Mouse (Mus musculus) thymus, postnatal 36 days (tissue): ENCODE measurements around the gene Peli1.
A peak's percentile ranks its signal among the peaks of the same experiment; 100 is the strongest.
"Not testable (repeated sequence)": the region's sequence is repeated elsewhere in the genome, so short reads cannot be mapped to it uniquely, and the experiment has no call there.

Experiments
- DNase-seq, 2 experiments: peaks; one replicate each; pipeline ENCODE4 v3.0.0; 2022; ENCODE audit warnings: mixed read lengths in 2 of 2

The Peli1 gene

GRCm38 (mm10) chr11:21153111-21153510, 62.0 kb downstream of the Peli1 start:
- DNase-seq: no peak

GRCm38 (mm10) chr11:21157595-21157994, 66.5 kb downstream of the Peli1 start:
- DNase-seq: no peak

- no peak for DNase-seq
Observed at GRCm38 (mm10) chr11:21162093-21162492, 71.0 kb downstream of the Peli1 start.

DNA sequence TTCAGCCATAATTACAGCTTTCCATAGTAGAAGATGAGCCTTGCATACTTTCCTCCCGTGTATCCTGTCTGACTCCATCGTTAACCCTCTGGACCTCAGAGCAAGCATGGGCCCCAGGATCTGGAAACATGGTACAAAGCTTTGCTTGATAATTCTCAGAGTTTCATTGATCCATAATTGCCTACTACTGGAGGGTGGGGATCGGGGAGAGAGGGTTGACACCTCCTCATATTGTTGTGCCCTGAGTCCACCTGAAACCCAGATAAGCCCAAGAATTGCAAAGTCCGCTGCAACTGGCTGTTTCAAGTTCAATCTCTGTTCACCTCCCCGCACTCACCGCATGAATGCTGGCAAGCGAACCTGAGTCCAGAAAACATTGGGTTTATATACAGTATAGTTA, 72.1 kb downstream of the Peli1 start:
- no peak for DNase-seq

DNA sequence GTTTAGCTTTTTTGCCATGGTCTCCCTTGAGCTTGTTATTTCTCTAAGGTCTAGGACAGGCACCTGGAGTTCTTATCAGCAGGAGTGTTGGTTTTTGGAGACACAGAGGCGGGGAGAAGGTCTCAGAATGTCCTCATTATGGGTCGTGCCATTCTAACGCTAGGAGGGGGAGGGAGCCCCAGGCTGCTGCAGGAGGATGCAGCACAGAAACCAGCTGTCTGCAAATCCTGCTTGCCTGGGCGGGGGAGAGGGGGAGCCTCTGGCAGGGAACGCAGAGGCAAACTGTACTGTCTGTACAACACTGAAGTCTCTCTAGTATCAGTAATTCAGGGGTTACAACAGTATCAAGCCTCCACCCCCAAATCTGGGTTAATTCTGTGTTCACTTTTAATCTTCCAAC, 72.6 kb downstream of the Peli1 start:
- DNase-seq: peak; percentile 66 to 80

DNA sequence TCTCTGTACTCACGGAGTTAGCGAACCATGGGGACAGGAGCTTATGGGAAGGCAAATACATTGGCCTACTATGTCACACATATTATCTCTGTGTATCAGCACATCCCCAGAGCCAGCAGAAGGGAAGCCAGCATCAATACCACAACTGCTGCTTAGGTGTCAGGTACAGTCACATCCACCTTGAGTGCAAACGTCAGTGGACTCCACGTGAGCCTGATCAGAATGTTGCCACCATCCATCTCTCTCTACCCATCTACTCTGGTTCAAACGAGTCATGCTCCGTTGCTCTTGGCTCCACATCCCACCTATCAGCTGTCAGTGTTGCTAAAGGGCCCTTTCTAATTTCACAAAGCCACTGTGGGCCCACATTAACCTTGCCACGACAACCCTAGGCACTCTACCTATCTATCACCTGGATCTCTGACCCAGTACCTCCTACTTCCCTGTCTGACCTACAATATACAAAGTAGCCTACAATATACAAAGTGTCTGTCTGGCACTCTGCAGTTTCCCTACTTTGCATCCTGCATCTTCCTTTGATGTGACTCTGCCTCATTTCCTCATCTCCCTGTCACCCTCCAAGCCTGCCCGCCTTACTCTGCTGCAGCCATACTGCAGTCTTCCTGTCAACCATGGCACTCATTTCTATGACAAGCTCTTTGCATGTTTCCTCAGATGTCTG, 73.4 kb downstream of the Peli1 start:
- DNase-seq: no peak

- DNase-seq: no peak
Observed at GRCm38 (mm10) chr11:21164994-21165560, 74.0 kb downstream of the Peli1 start.

- no peak for DNase-seq
Observed at GRCm38 (mm10) chr11:21166495-21167096, 75.5 kb downstream of the Peli1 start.

GRCm38 (mm10) chr11:21168828-21169607, 77.9 kb downstream of the Peli1 start:
- DNase-seq: no peak

DNA sequence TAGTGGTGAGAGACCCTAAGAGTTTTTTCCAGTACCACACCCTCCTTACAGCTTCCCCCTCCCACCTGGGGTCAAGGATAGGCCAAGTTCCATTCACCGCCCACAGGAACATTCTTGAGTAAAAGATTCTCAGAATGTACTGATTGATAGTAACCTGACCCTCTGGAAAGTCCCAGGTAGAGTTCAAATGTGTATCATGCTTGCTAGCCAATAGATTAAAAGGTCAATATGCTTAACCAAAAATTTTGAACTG, 78.4 kb downstream of the Peli1 start:
- not testable (repeated sequence) for DNase-seq

GRCm38 (mm10) chr11:21172281-21172680, 81.2 kb downstream of the Peli1 start:
- DNase-seq: peak in 1 of 2 experiments; percentile 55

- DNase-seq: peak; percentile 55 to 57
Observed at GRCm38 (mm10) chr11:21173926-21174325, 82.8 kb downstream of the Peli1 start.

- DNase-seq: peak; percentile 82 to 88
Observed at GRCm38 (mm10) chr11:21174396-21174795, 83.3 kb downstream of the Peli1 start.

DNA sequence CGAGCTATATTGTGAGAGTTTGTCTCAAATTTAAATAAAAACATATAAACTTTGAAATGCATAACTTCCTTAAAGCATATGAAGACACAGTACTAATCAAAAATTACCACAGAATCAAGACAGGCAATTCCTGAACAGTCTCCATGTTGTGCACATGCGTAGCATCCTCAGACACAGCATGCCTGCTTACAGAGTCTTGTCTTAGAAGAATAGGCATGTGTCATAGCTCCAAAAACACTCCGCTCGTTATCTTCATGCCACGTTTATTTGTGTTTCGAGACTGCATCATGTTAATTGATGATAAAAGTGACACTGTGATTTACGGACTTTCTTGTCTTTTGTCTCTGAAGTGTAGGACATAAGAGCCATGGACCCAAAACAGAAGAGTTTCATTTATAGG, 84.0 kb downstream of the Peli1 start:
- no peak for DNase-seq

DNA sequence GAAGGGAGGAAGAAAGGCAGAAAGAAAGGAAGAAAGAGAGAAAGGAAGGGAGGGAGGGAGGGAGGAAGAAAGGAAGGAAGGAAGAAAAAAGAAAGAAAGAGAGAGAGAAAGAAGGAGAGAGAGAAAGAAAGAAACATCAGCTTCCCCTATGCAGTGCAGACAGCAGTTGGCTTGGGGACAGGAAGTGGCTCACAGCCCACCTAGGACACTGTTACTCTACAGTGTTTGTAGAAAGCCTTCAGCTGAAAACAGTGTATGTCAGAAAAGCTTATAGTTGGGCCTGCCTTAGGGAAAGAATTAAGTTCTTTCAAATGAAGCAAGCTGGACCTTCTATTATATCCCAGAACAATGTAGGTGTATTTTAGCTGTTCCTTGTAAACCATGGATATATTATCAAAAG, 85.4 kb downstream of the Peli1 start:
- peak in 1 of 2 experiments; percentile 52 for DNase-seq

GRCm38 (mm10) chr11:21178343-21178742, 87.3 kb downstream of the Peli1 start:
- DNase-seq: peak; percentile 65 to 70

DNA sequence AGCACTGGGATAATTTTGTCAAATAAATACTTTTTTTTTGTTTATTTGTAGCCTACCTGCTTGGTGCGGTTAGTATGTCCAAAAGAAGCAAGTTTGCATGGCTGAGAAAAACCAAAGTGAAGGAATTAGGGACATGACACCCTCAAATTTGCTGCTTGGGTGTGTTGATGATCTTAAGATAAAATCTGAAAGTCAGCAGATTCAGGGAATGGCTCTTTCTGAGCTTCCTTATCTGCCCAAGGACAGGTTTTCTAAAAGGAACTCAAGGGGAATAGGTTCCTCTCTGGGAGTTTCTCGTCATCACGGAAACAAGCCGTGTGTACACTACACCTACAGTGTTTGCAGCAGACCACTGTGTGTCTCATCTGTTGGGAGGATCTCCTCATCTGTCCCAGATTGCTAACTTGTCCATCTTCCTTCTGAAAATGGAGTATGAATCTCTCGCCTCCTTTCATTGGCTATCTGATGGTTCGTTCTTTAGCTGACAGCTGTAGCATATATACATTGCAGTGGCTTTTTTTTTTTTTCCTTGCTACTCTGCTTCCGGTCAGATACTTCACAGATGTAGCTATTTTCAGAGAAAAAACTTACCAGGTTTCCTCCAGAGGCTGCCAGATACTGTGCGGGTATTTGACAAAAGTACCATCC, 88.0 kb downstream of the Peli1 start:
- no peak for DNase-seq

- DNase-seq: not testable (repeated sequence)
Observed at GRCm38 (mm10) chr11:21179873-21180272, 88.8 kb downstream of the Peli1 start.

DNA sequence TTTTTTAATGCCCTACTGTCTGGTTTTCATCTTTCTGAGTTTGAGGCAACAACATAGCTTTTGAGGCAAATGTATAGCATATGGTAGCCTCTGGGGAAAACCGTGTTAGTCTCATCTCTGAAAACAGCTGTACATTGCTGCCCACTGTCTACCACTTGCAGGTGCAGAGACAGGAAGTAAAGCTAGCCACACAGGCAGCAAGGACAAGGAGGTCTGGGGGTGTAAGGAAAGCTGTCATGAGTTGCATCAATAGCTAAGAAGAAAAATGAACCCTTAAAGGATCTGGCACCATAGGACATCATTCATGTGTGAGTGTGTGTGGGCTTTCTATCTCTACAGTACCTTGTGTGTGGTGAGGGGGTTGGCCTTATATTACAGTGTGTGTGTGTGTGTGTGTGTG, 89.6 kb downstream of the Peli1 start:
- DNase-seq: peak; percentile 60 to 77

DNA sequence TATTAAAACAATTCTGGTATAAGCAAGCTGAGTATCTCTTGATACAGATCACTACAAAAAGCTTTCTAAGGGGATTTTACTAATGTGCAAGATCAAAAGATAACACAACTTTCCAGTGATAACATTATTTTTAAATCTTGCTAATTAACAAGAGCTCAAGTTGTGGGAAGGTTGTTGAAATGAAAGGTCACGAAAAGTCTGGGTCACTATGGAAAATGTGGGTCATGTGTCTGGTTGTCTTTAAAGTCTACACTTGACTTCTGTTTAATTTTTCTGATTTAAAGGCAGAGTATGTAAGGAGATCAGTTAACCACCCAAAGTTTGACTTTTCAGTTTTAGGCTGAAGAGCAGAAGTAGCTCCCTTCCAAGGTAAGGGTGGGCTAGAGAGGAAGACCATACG, 90.5 kb downstream of the Peli1 start:
- DNase-seq: no peak

GRCm38 (mm10) chr11:21182709-21183108, 91.6 kb downstream of the Peli1 start:
- no peak for DNase-seq

- DNase-seq: not testable (repeated sequence)
Observed at GRCm38 (mm10) chr11:21191821-21192220, 100.7 kb downstream of the Peli1 start.

DNA sequence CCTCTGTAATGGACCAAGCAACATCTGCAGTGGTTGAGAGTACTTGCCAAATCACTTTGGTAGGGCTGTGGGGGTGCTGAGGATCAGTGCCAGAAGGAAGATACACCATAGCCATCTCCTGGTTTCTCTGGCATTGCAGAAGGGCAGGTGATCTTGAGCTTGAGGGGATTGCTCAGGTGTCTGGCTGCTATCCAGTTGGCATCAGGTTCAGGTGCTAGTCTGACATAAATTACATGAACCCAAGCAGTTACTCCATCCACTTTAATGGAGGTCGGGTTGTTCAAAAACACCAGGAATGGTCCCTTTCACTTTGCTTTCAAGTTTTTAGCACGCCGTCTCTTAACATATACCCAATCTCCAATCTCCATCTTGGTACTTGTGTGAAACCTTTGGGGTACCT, 103.8 kb downstream of the Peli1 start:
- no peak for DNase-seq
